Mouse (Mus musculus) left cerebral cortex, adult 18-20 months (tissue): ENCODE data around the gene Zfp329. TPM values are rescaled to one million over a fixed set of nuclear protein-coding genes. Genes with fewer than 3 reads are reported as not detected.

ENCODE experiments used
- total RNA-seq, 2 experiments: library from RNA; stranded (reverse); gene quantifications; 2 replicates each; pipeline ENCODE4 v1.2.3; 2021

Gene Zfp329
- total RNA-seq, 2 experiments from 2014 or later = 20.7 to 25.6 TPM

Other genes with a start within 250 kb of the Zfp329 start
- gene Vmn2r53, start 210.1 kb downstream of the Zfp329 start, total RNA-seq = under 1 TPM; 0.02 to 0.05 TPM
- gene Vmn2r54, start 178.5 kb downstream of the Zfp329 start, total RNA-seq = not detected
- gene Vmn2r55, start 133.9 kb downstream of the Zfp329 start, total RNA-seq = not detected
- not detected for gene Vmn2r56, start 83.9 kb downstream of the Zfp329 start, total RNA-seq
- gene Zscan18, start 15.2 kb downstream of the Zfp329 start, total RNA-seq = 10 to 100 TPM; 21.2 to 22.8 TPM
- 10 to 100 TPM; 14.7 to 16.2 TPM for gene Zfp110, start 15.9 kb upstream of the Zfp329 start, total RNA-seq
- gene Zfp128, start 62.3 kb upstream of the Zfp329 start, total RNA-seq = 1 to 10 TPM; 6.2 to 7.4 TPM
- gene Zscan22, start 79.0 kb upstream of the Zfp329 start, total RNA-seq = 10 to 100 TPM; 15.7 to 16.2 TPM
- gene Rps5, start 103.4 kb upstream of the Zfp329 start, total RNA-seq = 100 to 1,000 TPM; 402 to 450 TPM
- under 1 TPM; 0.59 to 0.60 TPM for gene Rnf225, start 108.6 kb upstream of the Zfp329 start, total RNA-seq
- 1 to 10 TPM; 9.4 to 9.6 TPM for gene Zfp324, start 147.0 kb upstream of the Zfp329 start, total RNA-seq
- gene Zfp446, start 159.0 kb upstream of the Zfp329 start, total RNA-seq = 1 to 10 TPM; 7.9 to 8.1 TPM
- under 1 TPM in 1 of 2 experiments, not detected in 1; 0.28 TPM for gene Slc27a5, start 179.3 kb upstream of the Zfp329 start, total RNA-seq
- 100 to 1,000 TPM; 206 to 207 TPM for gene Trim28, start 180.3 kb upstream of the Zfp329 start, total RNA-seq
- 10 to 100 TPM; 35.3 to 38.3 TPM for gene Zbtb45, start 191.2 kb upstream of the Zfp329 start, total RNA-seq
- 100 to 1,000 TPM; 132 to 156 TPM for gene Chmp2a, start 215.9 kb upstream of the Zfp329 start, total RNA-seq
- gene Ube2m, start 219.4 kb upstream of the Zfp329 start, total RNA-seq = 100 to 1,000 TPM; 234 to 240 TPM
- gene Mzf1, start 235.9 kb upstream of the Zfp329 start, total RNA-seq = 10 to 100 TPM in 1 of 2 experiments, 1 to 10 TPM in 1; 9.4 to 10.0 TPM